Mouse (Mus musculus) intestine, postnatal 0 days (tissue): ENCODE results near the gene Fbxo42. TPM values are rescaled to one million over a fixed set of nuclear protein-coding genes. Genes with fewer than 3 reads are reported as not detected.
A peak's percentile ranks its signal among the peaks of the same experiment; 100 is the strongest.

Experiments
- ATAC-seq: fragments of 200-750 bp; cut with Nextera tagmentation; 2 replicates; pipeline ENCODE4 v1.8.0; 2017; ENCODE audit warnings: mild to moderate bottlenecking, moderate TSS enrichment, moderate library complexity
- H3K27ac ChIP-seq: fragments of 300-500 bp; sonication (generic); 2 replicates; pipeline ENCODE4 v1.5.1; 2014; ENCODE audit warnings: mild to moderate bottlenecking, low read depth, low read length, moderate library complexity
- H3K27me3 ChIP-seq: fragments of 300-500 bp; sonication (generic); replicated peaks from 2 replicates; pipeline ENCODE4 v1.6.1; 2014; ENCODE audit warnings: low read length, mixed read lengths; ENCODE audit not compliant: control insufficient read depth, insufficient read depth
- H3K36me3 ChIP-seq: fragments of 300-500 bp; sonication (generic); 2 replicates; pipeline ENCODE4 v1.6.1; 2014; ENCODE audit warnings: mild to moderate bottlenecking, moderate library complexity; ENCODE audit not compliant: control insufficient read depth, insufficient read depth
- H3K4me1 ChIP-seq: fragments of 300-500 bp; sonication (generic); replicated peaks from 2 replicates; pipeline ENCODE4 v1.6.1; 2014; ENCODE audit warnings: antibody characterized with exemption, low read length, mixed read lengths; ENCODE audit not compliant: control insufficient read depth, insufficient read depth
- H3K4me2 ChIP-seq: fragments of 300-500 bp; sonication (generic); replicated peaks from 2 replicates; pipeline ENCODE4 v1.6.1; 2014; ENCODE audit warnings: low read depth, mild to moderate bottlenecking, moderate library complexity
- H3K4me3 ChIP-seq: fragments of 300-500 bp; sonication (generic); 2 replicates; pipeline ENCODE4 v1.5.1; 2014; ENCODE audit warnings: low read depth, low read length
- H3K9ac ChIP-seq: fragments of 300-500 bp; sonication (generic); 2 replicates; pipeline ENCODE4 v1.6.1; 2014; ENCODE audit warnings: mild to moderate bottlenecking, low read depth, low read length
- H3K9me3 ChIP-seq: fragments of 300-500 bp; sonication (generic); 2 replicates; pipeline ENCODE4 v1.6.1; 2016; ENCODE audit warnings: mixed run types; ENCODE audit not compliant: control insufficient read depth
- CTCF ChIP-seq: sonication (generic); IDR thresholded peaks from 2 replicates; pipeline ENCODE4 v1.5.1; 2016; ENCODE audit warnings: low read depth, mild to moderate bottlenecking, control low read depth, antibody characterized with exemption, moderate library complexity
- WGBS: fragments of 180-500 bp; shearing (Covaris S2); extraction: QIAGEN DNeasy Blood & Tissue Kit; methylation state at CpG from one replicate; pipeline ENCODE4 v1.1.7; 2014; 5-methylcytosine and 5-hydroxymethylcytosine counted together
- polyA plus RNA-seq: library from polyadenylated mRNA; unstranded; fragments of >200 nt; fragmentation: Nextera tagmentation; extraction: Ambion mirVana; gene quantifications from 2 replicates; pipeline ENCODE4 v1.2.1, GENCODE M21; 2015

Gene Fbxo42
- polyA plus RNA-seq, 1 experiment from 2014 or later: 11.6 TPM

- no peak overlapping the region for H3K4me3 ChIP-seq
- 68% methylated on average over 7 of the region's 7 CpGs for WGBS
- no peaks in the 10 kb centered on the region for H3K27me3 ChIP-seq
- no peaks in the 10 kb centered on the region for H3K9me3 ChIP-seq
- no peak for ATAC-seq
- no peak overlapping the region for H3K9ac ChIP-seq
- H3K4me1 ChIP-seq: no peaks in the 10 kb centered on the region; the same call in 1 of the 2 replicates
- no peak overlapping the region for H3K27ac ChIP-seq
- peaks cover 22% of the 10 kb centered on the region for H3K36me3 ChIP-seq
- H3K4me2 ChIP-seq: no peak overlapping the region
- TF ChIP-seq CTCF: no peak
Measured at GRCm38 (mm10) chr4:141122663-141123062, 25.1 kb upstream of the Fbxo42 start.

GRCm38 (mm10) chr4:141123065-141123464 lies 24.6 kb upstream of the Fbxo42 start:
- no peaks in the 10 kb centered on the region; the same call in 1 of the 2 replicates for H3K4me1 ChIP-seq
- H3K27me3 ChIP-seq: no peaks in the 10 kb centered on the region
- no peak for ATAC-seq
- 6% methylated on average over 1 of the region's 1 CpGs for WGBS
- no peak overlapping the region for H3K27ac ChIP-seq
- H3K4me2 ChIP-seq: no peak overlapping the region
- no peaks in the 10 kb centered on the region for H3K9me3 ChIP-seq
- peaks cover 18% of the 10 kb centered on the region for H3K36me3 ChIP-seq
- no peak for TF ChIP-seq CTCF
- H3K9ac ChIP-seq: no peak overlapping the region
- no peak overlapping the region for H3K4me3 ChIP-seq

GRCm38 (mm10) chr4:141129190-141129710 lies 18.5 kb upstream of the Fbxo42 start:
- H3K27ac ChIP-seq: no peak overlapping the region
- WGBS: 17% methylated on average over 6 of the region's 6 CpGs
- no peak for TF ChIP-seq CTCF
- ATAC-seq: no peak
- no peak overlapping the region for H3K9ac ChIP-seq
- H3K36me3 ChIP-seq: no peaks in the 10 kb centered on the region
- H3K4me3 ChIP-seq: no peak overlapping the region
- H3K4me2 ChIP-seq: no peak overlapping the region; the same call in 1 of the 2 replicates
- no peaks in the 10 kb centered on the region for H3K27me3 ChIP-seq
- H3K4me1 ChIP-seq: peaks cover 25% of the 10 kb centered on the region
- no peaks in the 10 kb centered on the region for H3K9me3 ChIP-seq

- Histone ChIP-seq H3K9me3 (no peaks in the 10 kb centered on the region), H3K27me3 (no peaks in the 10 kb centered on the region), H3K9ac (no peak overlapping the region), H3K4me1 (peaks cover 35% of the 10 kb centered on the region), H3K27ac (peak overlapping the region; percentile 86), H3K36me3 (no peaks in the 10 kb centered on the region), H3K4me2 (peak overlapping the region; percentile 40), H3K4me3 (no peak overlapping the region)
- peak; percentile 39 for ATAC-seq
- TF ChIP-seq CTCF: no peak
- whole genome bisulfite sequencing: 40% methylated on average over 6 of the region's 6 CpGs
Measured at GRCm38 (mm10) chr4:141130704-141131342, 16.9 kb upstream of the Fbxo42 start.

GRCm38 (mm10) chr4:141131531-141132061 lies 16.1 kb upstream of the Fbxo42 start:
- ATAC-seq: peak; percentile 75
- H3K4me1 ChIP-seq: peaks cover 39% of the 10 kb centered on the region
- H3K4me2 ChIP-seq: peak overlapping the region; percentile 50
- no peak overlapping the region for H3K9ac ChIP-seq
- WGBS: 13% methylated on average over 5 of the region's 5 CpGs
- no peak for TF ChIP-seq CTCF
- H3K9me3 ChIP-seq: no peaks in the 10 kb centered on the region
- no peaks in the 10 kb centered on the region for H3K36me3 ChIP-seq
- H3K4me3 ChIP-seq: no peak overlapping the region
- peak overlapping the region; percentile 86 for H3K27ac ChIP-seq
- H3K27me3 ChIP-seq: no peaks in the 10 kb centered on the region

- Histone ChIP-seq H3K4me2 (peak overlapping the region; percentile 50), H3K4me3 (no peak overlapping the region), H3K36me3 (no peaks in the 10 kb centered on the region), H3K9me3 (no peaks in the 10 kb centered on the region), H3K4me1 (peaks cover 43% of the 10 kb centered on the region), H3K9ac (no peak overlapping the region), H3K27ac (peak overlapping the region; percentile 86), H3K27me3 (no peaks in the 10 kb centered on the region)
- ATAC-seq: no peak
- TF ChIP-seq CTCF: no peak
- WGBS: 32% methylated on average over 8 of the region's 8 CpGs
Measured at GRCm38 (mm10) chr4:141132191-141132590, 15.5 kb upstream of the Fbxo42 start.
